Mouse (Mus musculus) midbrain, postnatal 0 days (tissue): ENCODE data around the gene Olfr1065. TPM values are rescaled to one million over a fixed set of nuclear protein-coding genes. Genes with fewer than 3 reads are reported as not detected.
"Not testable (repeated sequence)": the region's sequence is repeated elsewhere in the genome, so short reads cannot be mapped to it uniquely, and the experiment has no call there.

Experiments used
- ATAC-seq: fragments of 200-750 bp; cut with Nextera tagmentation; 2 replicates; pipeline ENCODE4 v1.8.0; 2017; ENCODE audit warnings: moderate number of reproducible peaks, mild to moderate bottlenecking, moderate TSS enrichment, moderate library complexity; ENCODE audit not compliant: low FRiP score
- DNase-seq: peaks from one replicate; pipeline ENCODE4 v3.0.0-alpha.2; 2015; ENCODE audit warnings: low spot score
- H3K27ac ChIP-seq: fragments of 300-500 bp; sonication (generic); 2 replicates; pipeline ENCODE4 v1.5.1; 2014; ENCODE audit warnings: low read depth, mild to moderate bottlenecking, low read length, mixed read lengths
- H3K27me3 ChIP-seq: fragments of 300-500 bp; sonication (generic); 2 replicates; pipeline ENCODE4 v1.6.1; 2014; ENCODE audit warnings: low read length, control low read depth, mixed read lengths; ENCODE audit not compliant: insufficient read depth
- H3K36me3 ChIP-seq: fragments of 300-500 bp; sonication (generic); 2 replicates; pipeline ENCODE4 v1.6.1; 2014; ENCODE audit warnings: low read length, control low read depth, mixed read lengths; ENCODE audit not compliant: insufficient read depth
- H3K4me1 ChIP-seq: fragments of 300-500 bp; sonication (generic); 2 replicates; pipeline ENCODE4 v1.6.1; 2014; ENCODE audit warnings: mild to moderate bottlenecking, control low read depth, antibody characterized with exemption, low read length, mixed read lengths; ENCODE audit not compliant: insufficient read depth
- H3K4me2 ChIP-seq: fragments of 300-500 bp; sonication (generic); 2 replicates; pipeline ENCODE4 v1.6.1; 2014; ENCODE audit warnings: low read depth, mild to moderate bottlenecking, low read length, mixed read lengths; ENCODE audit not compliant: poor library complexity, severe bottlenecking
- H3K4me3 ChIP-seq: fragments of 300-500 bp; sonication (generic); 2 replicates; pipeline ENCODE4 v1.5.1; 2014; ENCODE audit warnings: low read depth, mild to moderate bottlenecking, low read length, moderate library complexity
- H3K9ac ChIP-seq: fragments of 300-500 bp; sonication (generic); replicated peaks from 2 replicates; pipeline ENCODE4 v1.6.1; 2014; ENCODE audit warnings: mild to moderate bottlenecking, low read length, moderate library complexity, mixed read lengths; ENCODE audit not compliant: poor library complexity, severe bottlenecking
- H3K9me3 ChIP-seq: fragments of 300-500 bp; sonication (generic); 2 replicates; pipeline ENCODE4 v1.6.1; 2016; ENCODE audit warnings: low read length, control low read depth
- CTCF ChIP-seq: IDR thresholded peaks from 2 replicates; pipeline ENCODE4 v1.5.1; 2016; ENCODE audit warnings: antibody characterized with exemption, mild to moderate bottlenecking
- WGBS: fragments of 180-500 bp; shearing (Covaris S2); extraction: QIAGEN DNeasy Blood & Tissue Kit; methylation state at CpG from one replicate; pipeline ENCODE4 v1.1.7; 2014; 5-methylcytosine and 5-hydroxymethylcytosine counted together
- polyA plus RNA-seq: library from polyadenylated mRNA; unstranded; fragments of >200 nt; fragmentation: Nextera tagmentation; extraction: Ambion mirVana; gene quantifications from 2 replicates; pipeline ENCODE4 v1.2.1, GENCODE M21; 2015
- total RNA-seq: library from RNA; depleted of rRNA; stranded (reverse); fragments of >200 nt; gene quantifications from 2 replicates; pipeline ENCODE4 v1.2.3, GENCODE M21; 2014; rRNA removed

The Olfr1065 gene
- total RNA-seq (not detected in 2 replicates), polyA plus RNA-seq (not detected in 2 replicates)

DNA sequence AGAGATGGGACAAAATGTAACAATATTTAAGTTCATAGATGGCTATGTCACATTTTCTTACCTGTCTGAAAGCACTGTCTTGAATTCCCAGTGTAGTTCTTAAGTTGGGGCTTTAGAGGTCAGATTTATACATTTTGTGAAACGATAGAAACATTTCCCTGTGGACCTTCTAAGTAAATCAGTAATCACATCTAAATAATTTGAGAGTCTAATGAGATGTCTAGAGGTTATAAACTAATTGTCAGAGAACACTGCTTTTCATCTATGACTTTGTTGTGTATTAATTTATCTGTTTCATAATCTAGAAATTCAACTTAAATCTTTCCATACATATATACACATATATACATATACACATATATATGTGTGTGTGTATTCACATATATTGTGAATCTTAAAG is at the start of gene Olfr1065:
TSS of gene Olfr1065 (minus strand) at position 101 of the 400 bp plus-strand sequence.
- WGBS = no CpG with 5 or more reads among the region's 1 CpGs
- not testable (repeated sequence) for H3K27ac ChIP-seq, ATAC-seq, H3K36me3 ChIP-seq, H3K4me2 ChIP-seq, H3K4me1 ChIP-seq, H3K4me3 ChIP-seq, H3K9me3 ChIP-seq, DNase-seq, H3K9ac ChIP-seq, H3K27me3 ChIP-seq

GRCm38 (mm10) chr2:86487286-86487685 is 36.9 kb upstream of the Olfr1065 start, which contains the start of gene Olfr228:
Olfr228 (minus strand) TSS chr2:86487386.
- DNase-seq = no peak
- WGBS = 58% methylated on average over 1 of the region's 1 CpGs
- no peaks in the 10 kb centered on the region for H3K27me3 ChIP-seq

GRCm38 (mm10) chr2:86464442-86465109 is 14.2 kb upstream of the Olfr1065 start:
- TF ChIP-seq CTCF = peak; percentile 73
- Histone ChIP-seq H3K9ac (no peak overlapping the region), H3K9me3 (no peaks in the 10 kb centered on the region), H3K27me3 (no peaks in the 10 kb centered on the region), H3K27ac (no peak overlapping the region), H3K4me3 (no peak overlapping the region), H3K4me2 (no peak overlapping the region), H3K4me1 (no peaks in the 10 kb centered on the region), H3K36me3 (no peaks in the 10 kb centered on the region)
- ATAC-seq = no peak
- peak; percentile 28 for DNase-seq
- 34% methylated on average over 10 of the region's 10 CpGs for WGBS

More at GRCm38 (mm10) chr2:86487286-86487685, 36.9 kb upstream of the Olfr1065 start, which contains the start of gene Olfr228:
- Histone ChIP-seq H3K9ac (no peak within 1 kb of the TSS), H3K4me3 (no peak within 1 kb of the TSS), H3K36me3 (no peaks in the 10 kb centered on the region), H3K9me3 (no peaks in the 10 kb centered on the region), H3K4me1 (no peaks in the 10 kb centered on the region), H3K4me2 (no peak within 1 kb of the TSS), H3K27ac (no peak within 1 kb of the TSS)
- no peak for TF ChIP-seq CTCF
- no peak for ATAC-seq

DNA sequence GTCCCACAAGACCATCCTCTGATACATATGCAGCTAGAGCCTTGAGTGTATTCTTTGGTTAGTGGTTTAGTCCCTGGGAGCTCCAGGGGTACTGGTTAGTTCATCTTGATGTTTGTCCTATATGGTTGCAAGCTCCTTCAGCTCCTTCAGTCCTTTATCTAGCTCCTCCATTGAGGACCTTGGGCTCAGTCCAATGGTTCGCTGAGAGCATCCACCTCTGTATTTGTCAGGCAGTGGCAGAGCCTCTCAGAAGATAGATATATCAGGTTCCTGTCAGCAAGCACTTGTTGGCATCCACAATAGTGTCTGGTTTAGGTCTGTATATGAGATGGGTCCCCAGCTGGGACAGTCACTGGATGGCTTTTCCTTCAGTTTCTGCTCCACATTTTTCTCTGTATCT is 10.0 kb upstream of the Olfr1065 start:
- Histone ChIP-seq H3K27ac (no peak overlapping the region), H3K4me2 (no peak overlapping the region), H3K4me1 (no peaks in the 10 kb centered on the region), H3K27me3 (no peaks in the 10 kb centered on the region), H3K9me3 (no peaks in the 10 kb centered on the region), H3K4me3 (no peak overlapping the region), H3K36me3 (no peaks in the 10 kb centered on the region), H3K9ac (no peak overlapping the region)
- 81% methylated on average over 1 of the region's 1 CpGs for WGBS
- no peak for TF ChIP-seq CTCF
- DNase-seq = no peak
- no peak for ATAC-seq

DNA sequence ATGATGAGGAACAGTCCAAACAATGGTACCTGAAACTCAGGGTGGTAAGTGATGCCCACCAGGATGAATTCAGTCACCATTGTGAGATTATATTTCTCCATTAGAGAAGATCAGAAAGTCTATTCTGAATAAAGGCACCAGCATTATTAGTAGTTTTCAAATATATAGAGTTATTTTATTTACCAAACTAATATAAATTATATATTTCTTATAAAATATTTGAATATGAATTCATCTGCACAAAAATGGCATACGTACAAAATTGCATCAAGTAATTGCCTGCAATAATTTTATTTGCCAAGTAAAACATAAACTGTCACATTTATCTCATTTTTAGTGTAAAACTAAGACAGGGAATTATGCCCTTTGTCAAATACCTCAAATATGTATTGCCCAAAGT is 5.8 kb upstream of the Olfr1065 start, which contains the start of gene Olfr1066:
TSS of gene Olfr1066 (minus strand) at position 101 of the 400 bp plus-strand sequence.
- no peak for TF ChIP-seq CTCF
- no peak within 1 kb of the TSS for H3K27ac ChIP-seq
- ATAC-seq = no peak
- H3K4me3 ChIP-seq = no peak within 1 kb of the TSS
- H3K9me3 ChIP-seq = no peaks in the 10 kb centered on the region
- no peaks in the 10 kb centered on the region for H3K4me1 ChIP-seq
- WGBS = 88% methylated on average over 1 of the region's 1 CpGs
- DNase-seq = no peak
- H3K4me2 ChIP-seq = no peak within 1 kb of the TSS
- no peaks in the 10 kb centered on the region for H3K27me3 ChIP-seq
- no peak within 1 kb of the TSS for H3K9ac ChIP-seq
- no peaks in the 10 kb centered on the region for H3K36me3 ChIP-seq

DNA sequence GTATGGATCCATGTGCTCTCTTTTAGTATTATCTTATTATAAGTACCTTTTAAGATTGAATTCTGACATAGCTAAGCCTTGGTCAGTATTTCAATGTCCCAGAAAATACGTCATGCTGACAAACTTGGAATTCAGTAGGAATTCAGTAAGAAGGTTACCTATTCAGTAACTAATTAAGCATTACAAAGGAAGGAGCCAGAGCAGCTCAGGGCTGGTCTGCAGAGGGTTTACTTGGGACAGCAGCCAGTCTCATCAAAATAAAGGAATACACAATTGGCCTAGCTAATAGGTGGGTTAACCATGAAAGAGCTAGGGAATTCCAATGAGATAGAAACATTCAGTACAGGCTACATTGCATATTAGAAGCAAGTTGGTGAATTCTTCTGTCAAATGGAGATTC is 8.3 kb downstream of the Olfr1065 start:
- H3K4me2 ChIP-seq, H3K9me3 ChIP-seq, ATAC-seq, H3K27me3 ChIP-seq, H3K4me3 ChIP-seq, DNase-seq, H3K4me1 ChIP-seq, H3K9ac ChIP-seq, H3K36me3 ChIP-seq, H3K27ac ChIP-seq: not testable (repeated sequence)
- 48% methylated on average over 1 of the region's 1 CpGs for WGBS

DNA sequence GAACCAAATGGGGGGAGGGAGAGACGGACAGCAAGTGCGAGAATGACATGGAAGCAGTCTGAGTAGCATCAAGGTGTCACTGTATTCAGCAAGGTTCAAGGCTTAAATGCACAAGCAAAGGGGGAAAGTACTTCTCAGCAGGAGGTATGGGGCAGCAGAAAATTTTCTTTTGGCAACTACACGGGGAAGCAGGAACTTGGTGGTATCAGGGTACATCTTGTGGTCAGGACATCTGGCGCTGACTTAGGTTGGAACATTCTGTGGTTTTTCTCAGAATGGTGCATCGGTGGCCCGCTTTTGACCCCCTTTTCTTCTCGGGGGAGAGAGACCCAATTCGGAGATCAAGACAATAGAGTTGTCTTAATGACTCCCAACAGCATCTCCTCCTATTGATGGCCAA is 21.9 kb downstream of the Olfr1065 start:
- not testable (repeated sequence) for H3K27me3 ChIP-seq, DNase-seq, H3K36me3 ChIP-seq, ATAC-seq, H3K4me1 ChIP-seq, H3K9me3 ChIP-seq, H3K4me3 ChIP-seq, H3K27ac ChIP-seq, H3K9ac ChIP-seq, H3K4me2 ChIP-seq
- 90% methylated on average over 8 of the region's 8 CpGs for WGBS

DNA sequence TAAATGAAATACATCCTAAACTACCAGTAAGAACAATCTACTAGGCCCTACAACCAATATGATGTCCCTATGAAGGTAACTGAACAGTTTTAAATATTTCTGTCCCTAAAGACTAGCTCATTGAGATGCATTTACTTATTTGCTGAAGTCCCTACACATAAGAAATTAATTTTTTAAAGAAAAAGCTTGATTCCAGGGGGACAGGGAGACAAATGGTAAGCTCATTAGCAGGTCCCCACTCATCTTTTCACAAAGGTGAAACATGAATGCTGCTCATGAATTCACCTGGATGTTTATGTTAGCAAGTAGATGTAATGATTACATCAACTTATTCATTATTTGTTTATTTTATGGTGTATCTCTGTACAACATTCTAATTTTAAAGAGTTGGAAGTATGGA is 23.7 kb downstream of the Olfr1065 start, which contains the start of gene Olfr1062:
TSS of gene Olfr1062 (minus strand) at position 101 of the 400 bp plus-strand sequence.
- ATAC-seq = not testable (repeated sequence)

More for the DNA sequence above, 23.7 kb downstream of the Olfr1065 start, which contains the start of gene Olfr1062:
- not testable (repeated sequence) for H3K9me3 ChIP-seq, H3K4me2 ChIP-seq, H3K27ac ChIP-seq, H3K4me1 ChIP-seq, H3K27me3 ChIP-seq, H3K9ac ChIP-seq, H3K36me3 ChIP-seq, H3K4me3 ChIP-seq, DNase-seq
